Mouse (Mus musculus) kidney, postnatal 4 days (tissue): ENCODE measurements around the gene Ell.

Experiments
- DNase-seq, 2 experiments: peaks; one replicate each; pipeline ENCODE4 v3.0.0; 2021; ENCODE audit warnings: mixed read lengths in 2 of 2

The Ell gene

DNA sequence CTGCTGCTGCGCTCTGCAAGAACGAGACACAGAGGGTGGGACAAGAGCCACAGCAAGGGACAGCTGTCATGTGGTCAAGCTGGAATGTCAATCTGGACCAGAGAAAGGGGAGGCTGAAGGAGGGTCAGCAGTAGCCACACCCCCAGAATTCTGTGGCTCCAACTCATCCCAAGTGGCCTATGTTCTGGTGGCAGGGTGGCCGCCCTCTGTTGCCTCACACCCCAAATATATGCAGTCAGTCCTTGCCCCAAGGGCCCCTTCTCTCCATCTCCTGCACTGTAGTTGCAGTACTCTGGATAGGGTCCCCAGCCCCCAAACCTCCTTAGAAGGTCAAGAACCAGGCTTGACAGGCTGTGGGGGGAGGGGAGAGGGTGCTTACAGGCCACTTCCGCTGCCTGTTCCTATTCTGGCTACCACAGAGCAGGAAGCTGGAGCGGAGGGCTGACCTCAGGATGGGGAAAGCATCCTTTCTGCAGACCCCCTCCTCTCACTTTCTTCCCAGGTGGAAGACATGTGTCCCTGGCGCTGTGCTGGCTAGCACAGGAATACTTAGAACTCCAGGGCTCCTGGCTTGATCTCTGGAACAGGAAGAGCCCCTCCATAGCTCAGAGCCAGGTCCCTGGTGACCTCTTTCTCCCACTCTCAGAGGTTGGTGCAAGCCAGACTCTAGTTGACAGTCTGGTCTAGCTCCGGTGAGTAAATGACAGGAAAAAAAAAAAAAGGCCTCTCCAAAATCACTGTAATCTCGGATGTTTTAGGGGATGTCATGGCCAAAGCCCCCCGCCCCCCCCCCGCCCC, 61.4 kb downstream of the Ell start:
- DNase-seq: peak; percentile 73 to 84

DNA sequence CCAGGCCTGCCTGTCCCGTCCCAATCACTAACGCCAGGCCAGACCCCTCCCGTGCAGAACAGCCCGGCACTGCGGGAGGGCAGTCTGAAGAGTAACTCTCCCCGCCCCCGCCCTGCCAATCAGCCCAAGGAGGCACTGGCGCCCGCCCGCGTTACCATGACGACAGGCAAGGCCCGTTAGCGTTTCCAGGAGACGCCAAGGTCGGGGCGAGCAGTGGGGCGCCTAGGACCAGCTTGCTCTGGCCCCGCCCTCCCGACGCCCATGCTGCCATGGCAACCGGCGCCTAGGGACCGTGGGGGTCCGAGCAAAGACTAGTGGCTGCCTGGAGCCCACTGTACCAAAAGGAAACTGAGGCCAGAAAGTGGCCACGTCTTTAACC, 62.0 kb downstream of the Ell start:
- peak; percentile 91 to 94 for DNase-seq

- no peak for DNase-seq
These were observed 63.0 kb downstream of the Ell start for GRCm38 (mm10) chr8:70602139-70602811.

GRCm38 (mm10) chr8:70604558-70604957, 65.3 kb downstream of the Ell start:
- no peak for DNase-seq

GRCm38 (mm10) chr8:70605871-70606779, 66.9 kb downstream of the Ell start:
- no peak for DNase-seq

DNA sequence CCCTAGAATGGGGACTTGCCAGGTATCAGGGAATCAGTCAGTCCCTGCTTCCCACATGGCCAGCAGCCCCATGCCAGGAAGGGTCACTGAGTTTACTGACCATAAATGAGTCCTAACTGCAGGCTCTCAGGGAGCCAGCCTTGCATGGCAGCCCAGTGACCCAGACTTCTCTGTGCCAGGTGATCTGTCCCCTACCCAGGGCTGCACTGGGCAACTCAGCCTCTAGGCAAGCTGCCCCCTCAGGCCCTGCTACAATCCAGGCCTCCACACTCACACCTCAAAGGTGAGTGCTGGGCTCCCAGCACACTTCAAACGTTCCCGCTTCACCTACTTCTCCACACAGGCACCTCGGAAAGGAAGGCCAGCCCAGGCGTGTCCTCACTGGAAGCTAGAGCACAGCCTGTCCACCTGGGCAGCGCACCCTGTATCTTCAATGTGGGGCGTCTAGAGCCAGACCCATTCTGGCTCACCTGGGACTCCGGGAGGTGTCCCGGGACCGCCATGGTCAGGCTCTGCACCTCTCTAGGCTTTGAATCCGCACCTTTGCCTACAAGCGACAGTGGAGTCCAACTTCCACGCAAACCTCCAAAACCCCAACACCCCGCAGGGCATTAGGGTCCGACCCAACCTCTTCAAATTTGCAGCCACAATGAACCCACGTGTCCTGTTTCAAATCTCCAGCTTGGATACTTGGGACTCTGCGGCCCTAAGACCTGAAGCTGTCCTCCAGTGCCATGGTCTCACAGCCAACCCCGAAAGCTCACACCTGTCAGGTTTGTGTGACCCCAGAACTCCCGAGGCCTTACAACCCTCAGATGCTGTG, 67.7 kb downstream of the Ell start:
- peak; percentile 32 to 47 for DNase-seq

- peak in 1 of 2 experiments; percentile 32 for DNase-seq
These were observed 68.3 kb downstream of the Ell start for GRCm38 (mm10) chr8:70607603-70607897.

GRCm38 (mm10) chr8:70607898-70608748, 68.9 kb downstream of the Ell start:
- DNase-seq: peak; percentile 64 to 79

- no peak for DNase-seq
These were observed 69.6 kb downstream of the Ell start, which contains the start of gene Ssbp4 for GRCm38 (mm10) chr8:70608749-70609367. TSS of gene Ssbp4 (minus strand) at chr8:70608872.

GRCm38 (mm10) chr8:70609368-70609848, 70.2 kb downstream of the Ell start:
- DNase-seq: peak; percentile 94 to 97

- peak; percentile 92 to 96 for DNase-seq
These were observed 70.9 kb downstream of the Ell start for GRCm38 (mm10) chr8:70609849-70610795.

GRCm38 (mm10) chr8:70610796-70611771, 71.8 kb downstream of the Ell start:
- peak; percentile 92 for DNase-seq

- peak; percentile 93 to 94 for DNase-seq
These were observed 72.6 kb downstream of the Ell start for GRCm38 (mm10) chr8:70611849-70612248.

GRCm38 (mm10) chr8:70613763-70614162, 74.5 kb downstream of the Ell start:
- no peak for DNase-seq

DNA sequence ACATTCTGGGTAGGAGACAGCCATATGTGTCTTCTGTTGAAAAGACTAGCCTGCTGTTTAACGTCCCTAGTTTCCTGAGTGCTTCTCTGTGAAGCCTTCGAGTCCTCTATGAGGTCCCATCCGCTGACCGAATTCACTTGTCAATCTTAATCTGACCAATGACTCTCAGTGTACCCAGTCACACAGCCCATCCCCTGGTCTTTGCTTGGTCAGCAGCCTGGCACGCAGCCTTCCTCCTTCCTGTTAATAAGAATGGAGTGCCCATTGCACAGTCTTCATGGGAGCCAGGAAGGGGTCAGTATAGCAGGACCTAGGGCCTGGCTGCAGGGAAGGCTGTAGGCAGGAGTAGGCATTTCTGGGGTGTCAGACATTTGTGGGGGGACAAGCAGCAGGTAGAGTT, 75.2 kb downstream of the Ell start:
- DNase-seq: no peak

DNA sequence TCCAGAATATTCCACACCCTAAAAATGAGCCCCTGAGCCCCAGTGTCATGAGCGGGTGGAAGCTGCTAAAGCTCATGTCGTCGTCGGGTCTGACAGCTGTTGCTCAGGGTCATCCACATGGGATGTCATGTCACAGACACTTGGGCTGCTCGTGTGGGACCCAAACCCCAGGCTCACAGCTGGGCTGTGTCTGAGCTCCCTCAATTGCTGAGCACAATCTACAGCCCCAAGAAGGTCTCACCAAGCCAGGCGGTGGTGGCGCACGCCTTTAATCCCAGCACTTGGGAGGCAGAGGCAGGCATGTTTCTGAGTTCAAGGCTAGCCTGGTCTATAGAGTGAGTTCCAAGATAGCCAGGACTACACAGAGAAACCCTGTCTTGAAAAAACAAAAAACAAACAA, 76.0 kb downstream of the Ell start:
- DNase-seq: no peak

DNA sequence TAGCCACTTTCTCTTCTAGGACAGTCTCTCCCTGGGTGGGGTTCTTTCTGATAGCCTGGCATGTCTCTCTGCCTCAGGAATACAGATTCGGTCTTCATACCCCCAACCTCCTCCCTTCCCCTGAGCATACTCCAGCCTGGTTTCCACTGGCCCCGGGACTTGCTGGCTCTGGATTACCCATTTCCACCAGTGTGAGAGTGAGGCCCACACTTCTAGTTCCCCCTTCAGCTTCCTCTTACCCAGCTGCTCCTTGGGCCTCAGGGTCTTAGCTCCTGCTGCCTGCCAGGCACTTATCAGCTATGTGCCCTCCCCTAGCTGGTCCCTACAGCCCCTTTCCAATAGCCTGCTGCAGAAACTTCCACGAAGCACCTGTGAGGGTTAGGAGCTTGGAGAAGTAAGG, 76.6 kb downstream of the Ell start, which contains the start of gene Lrrc25:
Gene Lrrc25 (plus strand): TSS at position 262 of the 400 bp plus-strand sequence.
- DNase-seq: no peak

- no peak for DNase-seq
These were observed 77.4 kb downstream of the Ell start for GRCm38 (mm10) chr8:70616645-70617044.
